Mouse (Mus musculus): ENCODE data around the gene Cxcl5.

DNA sequence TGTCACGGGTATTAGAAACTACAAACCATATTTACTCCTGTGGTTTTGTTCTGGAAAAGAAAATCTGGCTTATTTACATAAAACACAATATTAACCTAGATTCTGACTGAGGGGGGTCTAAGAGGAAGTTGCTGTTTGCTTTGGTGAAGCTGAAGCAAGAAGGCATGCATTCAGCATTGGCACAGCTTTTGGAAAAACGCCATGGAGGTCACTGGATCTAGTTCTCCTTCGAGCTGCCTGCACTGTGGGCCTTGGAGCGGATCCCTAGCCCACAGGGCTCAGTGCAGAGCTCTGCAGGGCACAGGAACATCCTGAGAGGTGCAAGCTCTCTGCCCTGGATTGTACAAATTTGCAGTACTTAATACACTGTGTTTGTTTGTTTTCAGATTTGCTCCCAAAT lies 27.7 kb upstream of the Cxcl5 start:
- TF ChIP-seq TAL1 (IDR thresholded peaks at IDR 0.05; ENCODE audit: low read length) (no peak), GATA1 (IDR thresholded peaks at IDR 0.05; ENCODE audit: low read length) (no peak)
